Mouse (Mus musculus): ENCODE data around the gene Rassf5. TPM values are rescaled to one million over a fixed set of nuclear protein-coding genes. Genes with fewer than 3 reads are reported as not detected.

The Rassf5 gene
- polyA plus RNA-seq, 1 experiment from 2014 or later: 3.5 TPM

- Histone ChIP-seq H3K4me2 (ENCODE audit: low read depth, low read length) (peak within 1 kb of the TSS; percentile 93), H3K27me3 (replicated peaks; ENCODE audit: control insufficient read depth, insufficient read depth, low read length) (no peaks in the 10 kb centered on the region), H3K27ac (ENCODE audit: low read length) (peak within 1 kb of the TSS; percentile 92), H3K4me1 (ENCODE audit: control insufficient read depth, insufficient read depth, low read length) (peaks cover 5% of the 10 kb centered on the region), H3K36me3 (ENCODE audit: control insufficient read depth, insufficient read depth, low read length) (no peaks in the 10 kb centered on the region), H3K4me3 (ENCODE audit: low read length) (peak within 1 kb of the TSS; percentile 89), H3K9ac (ENCODE audit: low read depth, low read length) (peak within 1 kb of the TSS; percentile 79), H3K9me3 (ENCODE audit: control insufficient read depth, low read length) (no peaks in the 10 kb centered on the region)
- ATAC-seq: peak; percentile 99
- WGBS: 3% methylated on average over 47 of the region's 49 CpGs
Observed at GRCm38 (mm10) chr1:131138191-131139016, 106.7 kb downstream of the Rassf5 start, which contains the start of gene Dyrk3. Gene Dyrk3 (minus strand): TSS chr1:131138340.

GRCm38 (mm10) chr1:131137717-131138118 lies 107.3 kb downstream of the Rassf5 start:
- Histone ChIP-seq H3K27ac (ENCODE audit: low read length) (peak overlapping the region; percentile 92; the same call in 1 of the 2 replicates), H3K9me3 (ENCODE audit: control insufficient read depth, low read length) (no peaks in the 10 kb centered on the region), H3K36me3 (ENCODE audit: control insufficient read depth, insufficient read depth, low read length) (no peaks in the 10 kb centered on the region), H3K9ac (ENCODE audit: low read depth, low read length) (peak overlapping the region; percentile 79), H3K4me1 (ENCODE audit: control insufficient read depth, insufficient read depth, low read length) (peaks cover 5% of the 10 kb centered on the region), H3K4me2 (ENCODE audit: low read depth, low read length) (peak overlapping the region; percentile 93), H3K4me3 (ENCODE audit: low read length) (peak overlapping the region; percentile 89), H3K27me3 (replicated peaks; ENCODE audit: control insufficient read depth, insufficient read depth, low read length) (no peaks in the 10 kb centered on the region)
- WGBS: 1% methylated on average over 28 of the region's 36 CpGs
- ATAC-seq: peak; percentile 81

GRCm38 (mm10) chr1:131137111-131137510 lies 107.9 kb downstream of the Rassf5 start:
- no peak overlapping the region for H3K9ac ChIP-seq (ENCODE audit: low read depth, low read length)
- no peak overlapping the region; the same call in 1 of the 2 replicates for H3K4me2 ChIP-seq (ENCODE audit: low read depth, low read length)
- H3K27me3 ChIP-seq (replicated peaks; ENCODE audit: control insufficient read depth, insufficient read depth, low read length): no peaks in the 10 kb centered on the region
- no peak overlapping the region for H3K27ac ChIP-seq (ENCODE audit: low read length)
- 27% methylated on average over 5 of the region's 5 CpGs for WGBS
- H3K4me3 ChIP-seq (ENCODE audit: low read length): peak overlapping the region; percentile 7; the same call in 1 of the 2 replicates
- peaks cover 5% of the 10 kb centered on the region for H3K4me1 ChIP-seq (ENCODE audit: control insufficient read depth, insufficient read depth, low read length)
- H3K9me3 ChIP-seq (ENCODE audit: control insufficient read depth, low read length): no peaks in the 10 kb centered on the region
- no peaks in the 10 kb centered on the region for H3K36me3 ChIP-seq (ENCODE audit: control insufficient read depth, insufficient read depth, low read length)
- ATAC-seq: no peak

- H3K27ac ChIP-seq (ENCODE audit: low read length): no peak overlapping the region
- no peaks in the 10 kb centered on the region for H3K9me3 ChIP-seq (ENCODE audit: control insufficient read depth, low read length)
- no peaks in the 10 kb centered on the region for H3K36me3 ChIP-seq (ENCODE audit: control insufficient read depth, insufficient read depth, low read length)
- no peak for ATAC-seq
- H3K4me2 ChIP-seq (ENCODE audit: low read depth, low read length): no peak overlapping the region
- H3K27me3 ChIP-seq (replicated peaks; ENCODE audit: control insufficient read depth, insufficient read depth, low read length): no peaks in the 10 kb centered on the region
- 77% methylated on average over 10 of the region's 10 CpGs for WGBS
- H3K9ac ChIP-seq (ENCODE audit: low read depth, low read length): no peak overlapping the region
- peaks cover 5% of the 10 kb centered on the region for H3K4me1 ChIP-seq (ENCODE audit: control insufficient read depth, insufficient read depth, low read length)
- H3K4me3 ChIP-seq (ENCODE audit: low read length): no peak overlapping the region
Observed at GRCm38 (mm10) chr1:131135960-131136629, 109.0 kb downstream of the Rassf5 start.

GRCm38 (mm10) chr1:131134942-131135522 lies 110.0 kb downstream of the Rassf5 start:
- Histone ChIP-seq H3K27me3 (replicated peaks; ENCODE audit: control insufficient read depth, insufficient read depth, low read length) (no peaks in the 10 kb centered on the region), H3K4me2 (ENCODE audit: low read depth, low read length) (no peak overlapping the region), H3K4me1 (ENCODE audit: control insufficient read depth, insufficient read depth, low read length) (peaks cover 5% of the 10 kb centered on the region), H3K9ac (ENCODE audit: low read depth, low read length) (no peak overlapping the region), H3K27ac (ENCODE audit: low read length) (no peak overlapping the region), H3K4me3 (ENCODE audit: low read length) (no peak overlapping the region), H3K36me3 (ENCODE audit: control insufficient read depth, insufficient read depth, low read length) (no peaks in the 10 kb centered on the region), H3K9me3 (ENCODE audit: control insufficient read depth, low read length) (no peaks in the 10 kb centered on the region)
- ATAC-seq: no peak
- 63% methylated on average over 8 of the region's 8 CpGs for WGBS

- no peak overlapping the region for H3K4me3 ChIP-seq (ENCODE audit: low read length)
- no peak overlapping the region for H3K9ac ChIP-seq (ENCODE audit: low read depth, low read length)
- 69% methylated on average over 6 of the region's 6 CpGs for WGBS
- H3K27me3 ChIP-seq (replicated peaks; ENCODE audit: control insufficient read depth, insufficient read depth, low read length): no peaks in the 10 kb centered on the region
- 0 out of 2 replicates have a peak, but pooled peaks cover 1% of the 10 kb centered on the region for H3K36me3 ChIP-seq (ENCODE audit: control insufficient read depth, insufficient read depth, low read length)
- H3K4me2 ChIP-seq (ENCODE audit: low read depth, low read length): no peak overlapping the region
- H3K4me1 ChIP-seq (ENCODE audit: control insufficient read depth, insufficient read depth, low read length): peaks cover 2% of the 10 kb centered on the region
- H3K9me3 ChIP-seq (ENCODE audit: control insufficient read depth, low read length): no peaks in the 10 kb centered on the region
- H3K27ac ChIP-seq (ENCODE audit: low read length): no peak overlapping the region
- no peak for ATAC-seq
Observed at GRCm38 (mm10) chr1:131134231-131134630, 110.8 kb downstream of the Rassf5 start.

Other genes starting within 250 kb of the Rassf5 start
- not detected in 2 replicates for gene Il10, start 225.4 kb downstream of the Rassf5 start, polyA plus RNA-seq (2015; fragmentation: Nextera tagmentation; extraction: Ambion mirVana)
- gene Mapkapk2, start 147.4 kb downstream of the Rassf5 start, polyA plus RNA-seq (2015; fragmentation: Nextera tagmentation; extraction: Ambion mirVana): 13.1 and 23.5 TPM in 2 replicates
- 2.3 and 2.4 TPM in 2 replicates for gene Dyrk3, start 106.9 kb downstream of the Rassf5 start, polyA plus RNA-seq (2015; fragmentation: Nextera tagmentation; extraction: Ambion mirVana)
- gene Eif2d, start 92.1 kb downstream of the Rassf5 start, polyA plus RNA-seq (2015; fragmentation: Nextera tagmentation; extraction: Ambion mirVana): 53.8 and 58.0 TPM in 2 replicates
- gene Ikbke, start 34.3 kb upstream of the Rassf5 start, polyA plus RNA-seq (2015; fragmentation: Nextera tagmentation; extraction: Ambion mirVana): 13.0 and 13.8 TPM in 2 replicates